Mouse (Mus musculus): ENCODE measurements around the gene Parp3. TPM values are rescaled to one million over a fixed set of nuclear protein-coding genes. Genes with fewer than 3 reads are reported as not detected.
A peak's percentile ranks its signal among the peaks of the same experiment; 100 is the strongest.

Parp3 gene
- total RNA-seq, 2 experiments from 2014 or later, result 51.6 to 55.7 TPM

- DNase-seq, result peak; percentile 48
Observed at GRCm38 (mm10) chr9:106475046-106475445, 1.7 kb downstream of the Parp3 start.

DNA sequence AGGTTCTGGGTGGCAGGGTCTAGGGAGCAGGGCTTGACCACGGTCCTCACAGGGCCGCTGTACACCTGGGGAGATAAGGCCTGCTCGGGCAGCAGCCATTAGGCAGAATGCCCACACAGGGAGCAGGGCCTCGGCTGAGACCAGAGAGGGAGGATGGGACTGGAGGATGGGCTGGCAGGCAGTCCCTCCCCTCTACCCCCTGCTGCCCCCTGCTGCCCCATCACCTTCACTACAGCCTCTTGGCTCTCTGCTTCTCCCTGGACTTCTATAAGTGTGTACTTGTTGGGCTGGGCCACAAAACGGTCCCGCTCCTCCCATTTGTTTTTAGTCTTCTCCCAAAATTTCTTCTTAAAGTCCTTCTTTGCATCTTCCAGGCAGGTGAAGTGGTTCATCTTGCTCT, 2.3 kb downstream of the Parp3 start:
- DNase-seq, result peak; percentile 76

- DNase-seq, result peak; percentile 24
Observed at GRCm38 (mm10) chr9:106473753-106474105, 3.0 kb downstream of the Parp3 start.

GRCm38 (mm10) chr9:106473081-106473752, 3.5 kb downstream of the Parp3 start:
- DNase-seq, result peak; percentile 5

GRCm38 (mm10) chr9:106472321-106472720, 4.4 kb downstream of the Parp3 start:
- DNase-seq, result peak; percentile 6

- peak; percentile 55 for DNase-seq
Observed at GRCm38 (mm10) chr9:106471892-106472291, 4.9 kb downstream of the Parp3 start.

GRCm38 (mm10) chr9:106470991-106471750, 5.6 kb downstream of the Parp3 start:
- DNase-seq, result peak; percentile 3

GRCm38 (mm10) chr9:106469776-106470175, 7.0 kb downstream of the Parp3 start:
- DNase-seq, result no peak

DNA sequence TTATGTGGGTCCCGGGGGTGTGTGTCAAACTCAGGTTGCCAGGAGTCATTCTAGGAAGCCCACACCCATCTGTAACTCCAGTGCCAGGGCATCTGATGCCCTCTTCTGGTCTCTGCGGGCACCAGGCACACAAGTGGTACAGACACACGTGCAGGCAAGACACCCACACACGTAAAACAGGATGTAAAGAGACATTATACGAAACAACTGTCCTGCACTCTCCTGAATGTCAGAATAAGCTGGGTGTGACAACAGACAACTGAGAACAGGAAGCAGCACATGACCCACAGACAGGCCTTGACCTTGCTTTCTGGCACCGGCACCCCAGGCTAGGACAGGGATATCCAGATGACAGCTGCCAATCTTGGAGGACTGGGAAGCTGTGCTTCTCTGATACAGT, 7.4 kb downstream of the Parp3 start:
- no peak for DNase-seq

- DNase-seq, result no peak
Observed at GRCm38 (mm10) chr9:106467746-106468145, 9.0 kb downstream of the Parp3 start.

DNA sequence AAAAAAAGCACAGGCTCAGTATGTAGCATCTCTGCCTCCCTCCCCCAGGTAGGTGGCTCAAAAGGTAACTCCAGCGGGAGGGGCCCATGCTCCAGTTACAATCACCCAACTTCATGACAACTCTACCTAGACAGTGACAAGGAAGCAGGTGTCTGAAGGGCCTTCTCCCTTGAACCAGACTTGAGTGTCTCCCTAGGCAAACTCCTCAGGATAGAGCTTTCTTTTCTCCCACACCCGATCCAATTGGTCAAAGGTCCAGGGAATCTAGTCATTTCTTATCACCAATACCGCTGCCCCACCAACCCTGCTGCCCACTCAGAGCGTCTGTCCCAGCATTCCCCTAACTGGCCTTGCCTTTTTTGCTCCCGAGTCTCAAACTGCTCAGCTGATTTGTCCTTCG, 10.0 kb downstream of the Parp3 start:
- DNase-seq, result no peak

GRCm38 (mm10) chr9:106465571-106466200, 11.1 kb downstream of the Parp3 start, which contains the start of gene Gpr62:
Gpr62 (minus strand) TSS chr9:106465938.
- peak; percentile 72 for DNase-seq

DNA sequence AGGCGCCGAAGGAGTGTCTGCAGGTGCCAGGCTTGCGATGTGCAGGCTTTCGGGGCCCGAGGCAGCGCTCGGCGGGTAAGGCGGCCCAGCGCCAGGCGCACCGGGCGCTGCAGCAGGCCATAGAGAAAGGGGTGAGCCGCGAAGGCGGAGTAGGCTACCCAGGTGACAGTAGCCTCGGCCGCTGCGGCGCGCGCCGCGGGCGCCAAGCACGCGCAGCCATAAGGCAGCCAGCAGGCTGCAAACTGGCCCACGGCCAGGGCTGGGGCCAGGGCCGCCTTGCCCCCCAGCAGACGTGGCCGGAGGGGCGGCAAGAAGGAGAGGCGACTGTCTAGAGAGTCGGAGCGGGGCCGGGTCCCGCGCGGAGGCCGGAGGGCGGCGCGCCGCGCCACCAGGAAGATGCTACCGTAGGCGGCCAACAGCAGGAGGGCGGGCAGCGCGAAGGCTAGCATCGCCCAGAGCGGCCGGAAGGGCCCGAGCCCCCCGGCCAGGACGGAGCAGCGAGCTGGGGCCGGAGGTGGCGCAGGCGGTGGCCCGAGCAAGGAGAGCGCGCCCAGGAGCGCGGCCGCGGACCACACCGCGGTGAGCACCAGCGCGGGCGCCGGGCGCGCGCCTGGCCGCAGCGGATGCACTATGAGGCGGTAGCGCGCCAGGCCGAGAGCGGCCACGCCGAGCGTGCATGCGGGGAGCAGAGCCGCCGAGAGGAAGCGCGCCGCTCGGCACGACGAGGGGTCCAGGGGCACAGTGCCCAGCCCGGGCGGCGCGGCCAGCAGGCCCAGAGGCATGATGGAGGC, 11.8 kb downstream of the Parp3 start:
- peak; percentile 75 for DNase-seq

DNA sequence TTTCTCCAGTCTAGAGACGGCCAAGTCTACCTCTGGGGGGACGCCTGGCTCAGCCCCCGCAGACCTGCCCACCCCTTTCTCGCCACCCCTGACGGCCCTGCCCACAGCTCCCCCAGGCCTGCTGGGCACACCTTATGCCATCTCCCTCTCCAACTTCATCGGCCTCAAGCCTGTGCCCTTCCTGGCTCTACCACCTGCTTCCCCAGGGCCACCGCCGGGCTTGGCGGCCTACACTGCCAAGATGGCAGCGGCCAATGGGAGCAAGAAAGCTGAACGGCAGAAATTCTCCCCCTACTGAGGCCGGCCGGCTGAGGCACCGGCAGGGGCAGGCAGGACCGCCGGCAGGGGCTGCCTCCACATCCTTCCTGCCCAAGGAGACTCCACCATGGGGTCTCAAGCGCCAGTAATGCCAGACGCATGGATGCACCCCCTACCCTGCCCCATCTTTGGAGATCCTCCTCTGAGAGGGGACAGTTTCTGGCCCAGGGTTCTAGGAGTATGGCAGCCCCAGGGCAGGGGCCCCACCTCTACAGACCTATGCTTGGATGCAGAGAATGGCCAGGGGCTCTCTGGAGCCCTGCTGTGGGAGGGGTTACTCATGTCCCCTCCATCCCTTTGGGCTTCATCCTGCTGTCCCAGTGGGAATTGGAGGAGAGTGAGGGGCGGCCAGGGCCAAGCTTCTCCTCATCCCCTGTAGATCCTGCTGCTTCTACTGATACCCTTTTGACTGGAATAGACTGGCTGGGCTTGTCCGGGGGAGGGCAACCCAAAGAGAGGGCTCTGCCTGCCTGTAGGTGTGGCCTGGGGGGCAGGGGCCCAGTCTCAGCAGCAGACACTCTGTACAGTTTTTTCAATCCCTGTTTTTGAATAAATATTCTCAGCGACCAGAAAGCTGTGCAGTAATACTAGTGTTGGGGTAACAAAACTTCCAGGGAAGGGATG, 13.4 kb downstream of the Parp3 start:
- no peak for DNase-seq

- DNase-seq, result no peak
Observed at GRCm38 (mm10) chr9:106462430-106462800, 14.3 kb downstream of the Parp3 start.

DNA sequence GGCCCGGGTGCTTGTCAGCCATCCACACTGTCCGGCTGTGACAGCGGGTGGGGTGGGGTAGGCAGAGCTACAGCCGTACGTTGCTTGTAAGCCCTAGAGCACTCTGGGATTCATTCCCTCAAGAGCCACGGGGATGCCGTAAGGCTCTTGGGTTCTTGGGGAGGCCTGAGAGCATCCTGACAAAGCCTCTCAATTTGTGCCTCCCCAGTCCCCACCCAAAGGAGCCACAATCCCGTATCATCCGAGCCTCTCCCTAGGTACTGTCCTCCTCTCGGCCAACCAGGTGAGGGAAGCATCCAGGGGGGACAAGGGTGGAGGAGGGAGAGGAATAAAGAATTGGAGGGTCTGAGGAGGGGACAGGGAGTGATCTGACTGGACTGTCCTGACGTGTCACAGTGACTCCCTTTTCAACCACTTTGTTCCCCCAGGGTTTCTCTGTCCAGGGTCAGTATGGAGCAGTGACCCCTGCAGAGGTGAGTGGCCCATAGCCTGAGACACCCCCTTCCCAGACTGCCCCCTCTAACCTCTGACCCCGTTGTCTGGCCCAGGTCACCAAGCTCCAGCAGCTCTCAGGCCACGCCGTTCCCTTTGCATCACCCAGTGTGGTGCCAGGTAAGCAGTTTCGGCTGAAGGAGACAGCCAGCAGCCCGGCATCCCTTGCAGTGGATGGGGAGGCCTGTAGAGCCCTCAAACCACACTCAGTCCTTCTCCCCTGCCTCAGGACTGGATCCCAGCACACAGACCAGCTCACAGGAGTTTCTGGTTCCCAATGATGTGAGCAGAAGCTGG, 14.9 kb downstream of the Parp3 start:
- DNase-seq, result no peak

DNA sequence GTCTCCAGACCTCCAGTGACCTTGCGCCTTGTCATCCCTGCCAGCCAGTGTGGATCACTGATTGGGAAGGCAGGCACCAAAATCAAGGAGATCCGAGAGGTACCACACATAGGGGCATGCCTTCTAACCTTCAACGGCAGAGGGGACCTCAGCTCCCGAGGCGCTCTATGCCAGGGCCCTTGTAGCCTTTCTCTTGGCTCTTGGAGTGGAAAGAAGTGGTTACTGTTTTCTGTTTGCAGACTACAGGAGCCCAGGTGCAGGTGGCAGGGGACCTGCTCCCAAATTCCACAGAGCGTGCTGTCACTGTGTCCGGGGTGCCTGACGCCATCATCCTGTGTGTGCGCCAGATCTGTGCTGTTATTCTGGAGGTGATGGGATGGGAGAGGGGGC, 15.7 kb downstream of the Parp3 start:
- DNase-seq, result no peak

DNA sequence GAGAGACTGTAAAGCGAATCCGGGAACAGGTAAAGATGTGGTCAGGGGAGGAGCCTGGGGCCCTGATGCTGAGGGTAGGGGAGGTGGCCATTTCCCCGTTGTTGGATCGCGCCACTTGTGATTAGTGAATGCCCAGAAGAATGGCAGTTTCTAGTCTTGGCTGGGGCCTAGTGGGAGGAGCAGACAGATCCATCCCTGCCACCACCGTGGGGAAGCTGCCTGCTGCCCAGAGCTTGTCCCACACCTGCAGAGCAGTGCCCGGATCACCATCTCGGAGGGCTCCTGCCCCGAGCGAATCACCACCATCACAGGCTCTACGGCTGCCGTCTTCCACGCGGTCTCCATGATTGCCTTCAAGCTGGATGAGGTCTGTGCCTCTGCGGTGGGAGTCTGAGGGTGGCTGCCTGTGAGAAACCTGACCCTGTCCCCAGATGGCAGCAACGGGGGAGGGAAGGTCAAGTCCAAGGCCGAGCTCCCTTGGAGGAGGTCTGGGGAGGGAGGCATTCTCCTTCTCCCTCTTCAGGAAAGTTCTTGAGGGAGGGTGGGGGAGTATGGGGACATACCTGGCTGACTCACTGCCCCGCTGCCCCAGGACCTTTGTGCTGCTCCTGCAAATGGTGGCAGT, 16.2 kb downstream of the Parp3 start:
- DNase-seq, result no peak

DNA sequence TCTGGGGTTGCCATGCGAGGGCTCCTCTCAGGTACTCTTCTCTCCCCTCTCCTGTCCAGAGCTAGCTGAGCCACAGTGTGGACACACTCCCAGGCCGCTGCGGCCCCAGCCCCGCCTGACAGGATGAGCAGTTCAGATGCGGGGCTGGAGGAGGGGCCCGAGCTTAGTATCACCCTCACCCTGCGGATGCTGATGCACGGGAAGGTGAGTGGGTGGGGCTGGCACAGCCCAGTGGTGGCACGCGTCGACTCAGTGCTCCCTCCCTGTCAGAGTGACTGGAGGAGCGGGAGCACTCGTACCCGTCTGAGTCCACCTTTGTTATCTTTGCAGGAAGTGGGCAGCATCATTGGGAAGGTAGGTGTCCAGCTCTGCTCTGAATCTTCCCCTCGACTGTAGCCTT, 16.8 kb downstream of the Parp3 start:
- DNase-seq, result no peak

GRCm38 (mm10) chr9:106457920-106458319, 18.8 kb downstream of the Parp3 start:
- DNase-seq, result no peak
